In the genomic region with DNA sequence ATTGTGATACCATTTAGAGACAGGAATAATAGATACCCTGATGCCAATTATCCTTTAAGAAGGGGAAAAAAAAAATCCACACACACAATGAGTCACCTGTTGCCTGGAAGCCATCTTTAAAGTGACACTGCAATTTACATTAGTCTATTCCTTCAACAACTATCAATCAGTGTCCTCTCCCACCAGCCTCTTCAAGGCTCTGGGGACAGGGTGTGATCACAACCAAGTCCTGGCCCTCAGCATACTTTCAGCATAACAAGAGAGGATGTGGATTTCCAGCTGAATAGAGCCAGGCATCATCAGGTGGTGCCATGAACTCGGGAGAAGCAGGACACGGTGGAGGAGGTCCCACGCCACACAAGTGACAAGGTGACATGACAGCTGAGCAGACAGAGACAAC, we compare ENCODE assay signal across 22 mouse cellular contexts.
"Had no signal": no experiment of that assay in that cellular context is flagged by ENCODE, and none has a peak within 500 bp of the region (broad histone marks: within the 10 kb centered on the region; RNA-seq: fewer than 3 reads in every experiment).

No protein-coding gene starts in this region.

- H3K27me3 ChIP-seq: limb, embryonic 12.5 days; limb, embryonic 15.5 days; midbrain, embryonic 12.5 days; neural tube, embryonic 13.5 days; stomach, embryonic 15.5 days had no signal

- DNase-seq: kidney, adult 9 months; kidney, postnatal 14 days; kidney, postnatal 4 days; left cerebral cortex, postnatal 4 days; liver, postnatal 0 days; lung, embryonic 14.5 days; retina, postnatal 1 day; right cerebral cortex, postnatal 25 days; spleen, adult 18-20 months; thymus, postnatal 25 days had no signal

- H3K4me2 ChIP-seq: limb, embryonic 12.5 days; liver, embryonic 11.5 days; lung, embryonic 14.5 days; midbrain, embryonic 12.5 days; neural tube, embryonic 13.5 days; stomach, embryonic 15.5 days had no signal

- H3K36me3 ChIP-seq: limb, embryonic 12.5 days; limb, embryonic 15.5 days; midbrain, embryonic 12.5 days; neural tube, embryonic 13.5 days; stomach, embryonic 15.5 days had no signal

- H3K9ac ChIP-seq: limb, embryonic 12.5 days; limb, embryonic 15.5 days; liver, embryonic 14.5 days; liver, postnatal 0 days; lung, embryonic 14.5 days; midbrain, embryonic 12.5 days; neural tube, embryonic 13.5 days; stomach, embryonic 15.5 days had no signal

- ATAC-seq: liver, postnatal 0 days; lung, postnatal 0 days; midbrain, embryonic 16.5 days had no signal

- H3K27ac ChIP-seq: left cerebral cortex, adult 2 months; limb, embryonic 12.5 days; liver, embryonic 14.5 days; macrophage; midbrain, embryonic 12.5 days; neural tube, embryonic 13.5 days; stomach, embryonic 15.5 days had no signal

- H3K4me3 ChIP-seq: left cerebral cortex, adult 2 months; limb, embryonic 12.5 days; limb, embryonic 15.5 days; midbrain, embryonic 12.5 days; myocyte; neural tube, embryonic 13.5 days; stomach, embryonic 15.5 days had no signal

- H3K9me3 ChIP-seq: limb, embryonic 12.5 days; limb, embryonic 15.5 days; midbrain, embryonic 12.5 days; neural tube, embryonic 13.5 days; stomach, embryonic 15.5 days had no signal
